Mouse (Mus musculus) embryonic fibroblast, embryonic 13.5 days (primary cell): ENCODE data around the gene Xcl1.

Source experiments
- CTCF ChIP-seq: IDR thresholded peaks from 2 replicates; pipeline ENCODE4 v1.5.1; 2011; ENCODE audit warnings: mild to moderate bottlenecking, control low read depth, low read length, moderate library complexity, borderline replicate concordance; ENCODE audit not compliant: insufficient read depth
- POLR2A ChIP-seq: IDR thresholded peaks from 2 replicates; pipeline ENCODE4 v1.6.1; 2011; ENCODE audit warnings: low read depth, mild to moderate bottlenecking, control low read depth, low read length, moderate library complexity

GRCm38 (mm10) chr1:164890366-164890765, 45.0 kb downstream of the Xcl1 start:
- TF ChIP-seq CTCF (no peak), POLR2A (no peak)
